Comparison of ENCODE assay signal across 23 mouse cellular contexts in genomic region chr1:51429775-51430174, GRCm38 (mm10).
"Had no signal": no experiment of that assay in that cellular context is flagged by ENCODE, and none has a peak within 500 bp of the region (broad histone marks: within the 10 kb centered on the region; RNA-seq: fewer than 3 reads in every experiment).

No protein-coding gene starts in this region.

- H3K36me3 ChIP-seq: limb, embryonic 12.5 days; limb, embryonic 15.5 days; midbrain, embryonic 13.5 days; neural tube, embryonic 12.5 days; neural tube, embryonic 15.5 days had no signal

- H3K27ac ChIP-seq: limb, embryonic 12.5 days; limb, embryonic 15.5 days; liver, embryonic 14.5 days; macrophage; midbrain, embryonic 13.5 days; neural tube, embryonic 12.5 days; neural tube, embryonic 15.5 days had no signal

- H3K27me3 ChIP-seq: limb, embryonic 12.5 days; limb, embryonic 15.5 days; midbrain, embryonic 13.5 days; neural tube, embryonic 12.5 days; neural tube, embryonic 15.5 days had no signal

- H3K4me2 ChIP-seq: limb, embryonic 12.5 days; limb, embryonic 15.5 days; liver, embryonic 11.5 days; lung, embryonic 14.5 days; midbrain, embryonic 13.5 days; neural tube, embryonic 12.5 days; neural tube, embryonic 15.5 days had no signal

- H3K4me3 ChIP-seq: limb, embryonic 12.5 days; limb, embryonic 15.5 days; midbrain, embryonic 13.5 days; neural tube, embryonic 12.5 days; neural tube, embryonic 15.5 days had no signal

- H3K9me3 ChIP-seq: limb, embryonic 12.5 days; limb, embryonic 15.5 days; midbrain, embryonic 13.5 days; neural tube, embryonic 12.5 days; neural tube, embryonic 15.5 days had no signal

- DNase-seq: kidney, adult 18-20 months; kidney, adult 9 months; kidney, postnatal 10 days; kidney, postnatal 36 days; left cerebral cortex, postnatal 4 days; liver, postnatal 0 days; lung, embryonic 14.5 days; right cerebral cortex, adult 18-20 months; right cerebral cortex, postnatal 14 days; right cerebral cortex, postnatal 4 days; thymus, adult 18-20 months; thymus, postnatal 36 days had no signal

- H3K4me1 ChIP-seq: limb, embryonic 12.5 days; limb, embryonic 15.5 days; midbrain, embryonic 13.5 days; neural tube, embryonic 12.5 days; neural tube, embryonic 15.5 days had no signal

- ATAC-seq: intestine, embryonic 16.5 days; liver, postnatal 0 days; lung, postnatal 0 days; midbrain, embryonic 13.5 days; midbrain, embryonic 16.5 days had no signal

- H3K9ac ChIP-seq: limb, embryonic 12.5 days; limb, embryonic 15.5 days; liver, embryonic 14.5 days; liver, postnatal 0 days; lung, embryonic 14.5 days; midbrain, embryonic 13.5 days; neural tube, embryonic 12.5 days; neural tube, embryonic 15.5 days had no signal
